Mouse (Mus musculus) embryo, embryonic 11 days (tissue): ENCODE measurements at regions not wholly inside any gene's neighbourhood (a gene's known extent, or its start where the extent isn't known, plus 50 kb on each side); places are given as distances from the start of the nearest gene placed in this dataset.
A peak's percentile ranks its signal among the peaks of the same experiment; 100 is the strongest.

Source experiments
- DNase-seq: peaks from one replicate; pipeline ENCODE4 v3.0.0-alpha.2; 2015

DNA sequence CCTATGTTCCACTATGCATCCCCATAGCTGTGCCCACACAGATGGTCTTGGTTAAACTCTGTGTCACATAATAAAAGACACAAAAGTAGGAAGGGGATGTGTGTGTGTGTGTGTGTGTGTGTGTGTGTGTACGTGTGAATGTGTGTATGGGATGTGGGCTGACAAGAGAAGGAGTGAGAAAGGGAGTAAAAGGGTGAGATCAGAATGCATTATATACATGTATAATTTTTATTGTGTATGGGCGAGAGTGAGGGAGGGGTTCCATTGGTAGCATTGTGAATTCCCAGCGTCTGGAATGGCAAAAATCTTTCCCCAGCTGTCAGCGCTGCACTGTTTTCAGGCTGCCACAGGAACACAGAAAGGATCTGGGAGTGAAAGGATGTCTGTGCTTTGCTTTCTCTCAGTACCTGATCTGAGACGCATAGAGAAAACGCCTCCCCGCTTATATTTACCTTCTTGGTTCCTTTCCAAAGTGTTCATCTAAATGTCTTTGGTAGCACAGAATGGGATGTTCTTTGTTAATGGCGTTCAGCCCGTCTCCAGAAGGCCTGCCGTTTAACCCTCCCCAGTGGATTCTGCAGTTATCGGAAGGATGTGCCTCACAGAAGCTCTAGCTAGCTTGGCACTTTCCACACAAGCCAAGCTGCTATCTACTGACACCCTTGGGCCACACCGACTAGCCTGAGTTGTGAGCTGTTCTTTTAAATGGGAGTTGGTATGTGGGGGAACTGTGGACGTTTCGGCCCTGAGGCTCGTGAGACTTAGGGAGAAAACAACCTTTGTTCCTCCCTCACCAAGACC, 785.8 kb downstream of the Tmem114 start:
- DNase-seq, result no peak

DNA sequence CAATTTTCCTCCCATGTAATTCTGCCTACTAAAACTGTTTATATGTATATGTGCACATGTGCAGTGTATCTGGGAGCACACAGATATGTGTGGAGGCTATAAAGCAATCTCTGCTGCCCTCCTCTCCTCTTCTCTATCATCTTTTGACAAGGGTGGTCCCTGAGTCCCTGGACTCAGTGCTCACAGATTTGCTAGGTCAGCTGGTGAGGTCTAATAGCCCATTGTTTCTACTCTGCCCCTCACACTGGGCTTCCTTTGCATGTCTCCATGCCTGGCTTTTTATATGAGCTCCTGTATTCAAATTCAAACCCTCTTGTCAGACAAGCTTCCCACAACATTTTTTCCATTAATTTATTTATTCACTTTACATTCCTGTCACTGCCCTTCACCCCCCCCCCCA, 786.9 kb downstream of the Tmem114 start:
- DNase-seq, result no peak

DNA sequence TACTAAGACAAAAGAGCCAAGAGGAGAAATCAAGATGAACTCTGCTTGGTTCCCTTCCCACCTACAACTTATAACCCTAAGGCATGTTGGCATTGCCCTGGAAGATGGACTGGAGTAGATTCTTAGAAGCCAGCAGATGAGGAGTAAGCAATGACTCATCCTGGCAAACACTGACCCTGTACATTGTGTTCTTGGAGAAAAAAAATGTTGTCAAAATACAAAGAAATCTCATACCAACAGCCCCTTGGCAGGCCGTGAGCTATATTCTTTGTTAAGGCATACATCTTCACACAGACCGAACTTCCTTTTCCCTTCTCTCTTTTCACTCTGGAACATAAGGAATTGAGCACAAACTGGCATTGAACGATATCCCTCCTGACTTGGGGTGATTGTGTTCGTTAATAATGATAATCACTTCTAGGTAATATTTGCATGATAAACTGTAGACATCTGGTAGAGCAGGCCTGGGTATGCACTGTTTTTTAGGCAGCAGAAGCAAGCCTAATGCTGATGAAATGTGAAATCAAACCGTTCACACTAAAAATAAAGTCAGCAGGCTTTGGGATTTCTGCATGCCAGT, 787.7 kb downstream of the Tmem114 start:
- no peak for DNase-seq

DNA sequence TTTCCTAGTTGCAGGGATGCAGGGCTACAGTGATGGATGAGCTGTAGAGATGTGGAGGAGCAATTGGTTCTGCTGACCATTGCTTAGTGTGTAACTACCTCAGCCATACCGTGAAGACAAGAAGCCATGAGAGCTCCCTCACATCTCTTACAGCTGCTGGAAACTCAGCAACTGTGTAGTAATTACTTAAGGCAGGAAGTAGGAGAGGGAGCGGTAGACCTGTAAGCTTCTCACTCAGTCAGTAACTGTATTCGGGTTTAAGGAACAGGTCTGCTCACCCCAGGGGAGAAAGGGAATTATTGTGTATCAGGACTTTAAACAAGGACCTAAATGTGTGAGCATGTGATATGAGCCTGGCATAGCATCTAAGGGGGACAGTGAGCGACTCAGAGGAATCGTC, 788.6 kb downstream of the Tmem114 start:
- DNase-seq, result no peak

DNA sequence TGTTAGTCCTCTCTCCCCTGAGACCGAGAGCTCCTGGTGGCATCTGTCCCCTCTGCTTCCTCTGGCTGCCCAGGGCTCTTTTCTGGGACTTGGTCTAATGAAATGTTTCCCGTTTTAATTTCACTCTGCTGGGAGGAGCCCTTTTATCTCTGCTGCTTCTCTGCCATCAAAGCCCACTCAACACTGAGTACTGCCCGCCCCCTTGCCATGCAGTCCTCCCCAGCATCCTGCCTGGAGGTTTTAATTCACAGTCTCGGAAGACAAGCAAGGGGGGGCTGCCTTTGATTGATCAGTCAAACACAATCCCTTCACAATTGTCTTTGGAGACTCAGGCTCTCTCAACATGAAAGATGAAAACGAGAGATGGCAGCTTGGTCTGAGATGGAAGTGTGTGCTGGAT, 792.5 kb downstream of the Tmem114 start:
- no peak for DNase-seq

DNA sequence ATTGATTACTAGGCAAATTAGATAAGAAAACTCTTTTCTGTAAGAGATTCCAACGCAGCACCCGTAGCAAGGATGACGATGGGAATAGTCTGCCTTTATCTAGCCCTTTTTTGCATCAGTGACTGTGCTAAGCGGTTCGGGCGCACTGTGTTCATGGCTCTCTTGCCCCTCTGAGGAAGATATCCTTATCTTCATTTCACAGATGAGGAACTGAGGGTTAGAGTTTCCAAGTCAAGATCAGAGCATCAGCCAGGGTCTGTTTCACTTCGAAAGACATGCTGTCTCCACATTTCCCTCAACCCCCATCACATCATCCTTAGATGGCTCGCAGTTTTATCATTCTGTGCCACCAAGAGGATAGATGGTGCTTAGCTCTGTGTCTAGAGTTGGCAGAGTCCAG, 796.6 kb downstream of the Tmem114 start:
- no peak for DNase-seq

DNA sequence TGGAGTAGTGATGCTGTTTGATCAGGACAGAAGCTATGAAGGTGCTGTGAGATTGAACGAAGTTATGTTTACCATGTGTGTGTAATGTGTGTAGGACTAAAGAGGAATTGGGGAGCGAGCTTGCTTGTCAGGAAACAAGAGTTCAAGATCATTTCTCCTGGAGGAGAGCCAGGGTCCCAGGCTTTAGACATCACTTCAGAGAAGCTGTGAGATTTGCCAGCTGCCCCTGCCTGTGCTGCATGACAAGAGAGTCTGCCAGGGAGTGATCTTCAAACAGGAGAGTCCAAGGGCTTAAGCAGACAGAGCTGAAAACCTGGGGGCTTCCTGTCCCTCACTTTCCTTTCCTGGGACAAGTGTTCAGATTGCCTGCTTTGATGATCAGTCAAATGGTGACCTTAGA, 818.3 kb downstream of the Tmem114 start:
- no peak for DNase-seq

DNA sequence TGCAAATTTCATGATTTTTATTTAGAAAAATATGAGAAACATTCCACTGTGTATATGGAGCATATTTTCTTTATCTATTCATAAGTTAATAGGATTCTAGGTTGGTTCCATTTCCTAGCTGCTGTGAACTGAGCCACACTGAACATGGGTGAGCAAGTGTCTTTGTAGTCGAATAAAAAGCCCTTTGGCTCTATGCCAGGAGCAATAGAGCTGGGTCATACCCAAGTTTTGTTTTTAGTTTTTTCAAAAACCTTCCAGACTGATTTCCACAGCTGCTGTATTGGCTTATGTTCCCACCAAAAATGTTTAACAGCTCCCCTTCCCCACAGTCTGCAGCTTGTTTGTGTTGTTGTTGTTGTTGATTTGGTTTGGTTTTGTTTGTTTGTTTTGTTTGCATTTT, 822.5 kb downstream of the Tmem114 start:
- DNase-seq, result peak; percentile 5

DNA sequence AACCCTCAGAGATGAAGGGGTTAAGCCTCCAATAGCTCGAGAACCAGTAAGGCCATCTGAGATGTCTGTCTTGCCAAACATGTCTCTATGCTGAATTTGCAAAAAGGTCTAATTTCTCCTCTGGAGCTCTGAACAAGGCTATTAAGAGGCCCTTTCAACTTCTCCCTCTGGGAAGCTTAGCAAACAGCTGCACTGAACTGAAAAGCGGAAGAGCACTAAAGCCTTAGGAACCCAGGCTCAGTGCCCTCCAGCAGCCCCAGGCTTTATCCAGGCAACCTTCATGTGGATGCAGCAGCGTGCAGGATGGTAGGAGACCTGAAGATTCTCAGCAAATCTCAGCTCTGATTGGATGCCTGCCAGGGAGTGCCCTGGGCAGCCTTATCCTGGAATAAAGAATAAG, 850.1 kb downstream of the Tmem114 start:
- DNase-seq, result no peak

DNA sequence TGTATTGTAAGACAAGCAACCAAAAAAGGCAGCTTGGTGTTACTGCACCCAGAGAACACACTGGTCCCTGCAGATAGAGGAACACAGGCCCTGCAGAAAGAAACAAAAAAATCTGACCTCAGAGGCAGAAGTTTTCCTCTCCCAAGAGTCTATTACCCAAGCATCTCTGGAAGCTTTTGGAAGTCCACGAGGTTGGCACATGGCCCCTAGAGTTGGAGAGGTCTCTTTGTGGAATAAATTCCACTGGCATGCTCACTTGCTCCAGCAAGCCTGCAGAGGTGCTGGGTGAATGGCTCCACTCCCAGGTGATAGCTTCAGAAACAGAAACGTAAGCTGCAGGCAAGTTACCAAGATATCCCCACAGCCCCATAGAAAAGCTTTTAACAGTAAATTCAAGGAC, 864.1 kb downstream of the Tmem114 start:
- DNase-seq, result no peak

DNA sequence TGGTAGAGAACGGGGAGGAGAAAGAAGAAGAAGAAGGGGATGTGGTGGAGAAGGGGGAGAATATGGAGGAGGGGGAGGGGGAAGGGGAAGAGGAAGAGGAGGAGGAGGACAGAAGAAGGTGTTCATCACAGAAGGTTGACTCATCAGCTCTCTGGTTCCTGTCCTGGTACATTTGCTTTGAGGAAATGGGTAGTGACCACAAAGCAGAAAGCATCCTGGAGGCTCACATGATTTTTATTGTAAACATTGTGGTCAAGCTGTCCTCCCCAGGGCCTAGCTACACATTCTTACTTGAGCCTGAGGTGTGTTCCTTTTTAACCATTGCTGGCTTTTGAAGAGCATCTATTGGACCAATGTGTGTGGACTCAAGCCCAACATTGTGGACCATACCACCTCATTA, 865.8 kb downstream of the Tmem114 start:
- DNase-seq, result no peak

DNA sequence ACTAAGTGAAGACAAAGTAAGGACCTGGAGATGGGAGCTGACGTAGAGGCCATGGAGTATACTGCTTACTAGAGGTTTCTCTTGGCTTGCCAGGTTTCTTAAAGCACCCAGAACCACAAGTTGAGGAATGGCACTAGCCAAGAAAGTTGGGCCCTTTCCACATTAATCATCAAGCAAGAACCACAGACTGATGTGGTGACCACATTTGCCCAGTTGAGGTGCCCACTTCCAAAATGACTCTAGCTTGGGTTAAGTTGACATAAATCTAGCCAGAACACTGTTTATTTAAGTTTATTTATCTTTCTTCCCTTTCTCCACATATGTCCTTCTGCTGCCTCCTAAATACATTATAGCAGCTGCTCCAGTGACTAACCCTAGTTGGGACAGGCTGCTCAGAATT, 866.3 kb downstream of the Tmem114 start:
- no peak for DNase-seq

DNA sequence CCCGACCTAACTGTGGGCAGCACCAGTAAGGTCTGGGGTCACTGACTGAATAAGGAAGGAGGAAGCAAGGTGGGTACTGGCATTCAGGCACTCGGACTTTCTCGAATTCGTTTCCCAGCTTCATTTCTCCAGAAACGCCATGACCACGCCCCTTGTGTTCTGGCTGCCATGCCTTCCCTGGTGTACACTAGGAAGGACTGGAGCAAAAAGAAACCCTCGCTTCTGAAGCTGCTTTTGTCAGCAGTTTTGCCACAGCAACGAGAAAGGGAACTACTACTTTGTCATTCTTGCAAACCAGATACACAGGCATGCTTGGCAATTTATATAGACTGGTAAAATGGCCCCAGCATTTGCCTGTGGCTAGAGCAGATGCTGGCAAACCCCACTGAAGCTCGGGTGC, 869.0 kb downstream of the Tmem114 start:
- DNase-seq, result no peak

DNA sequence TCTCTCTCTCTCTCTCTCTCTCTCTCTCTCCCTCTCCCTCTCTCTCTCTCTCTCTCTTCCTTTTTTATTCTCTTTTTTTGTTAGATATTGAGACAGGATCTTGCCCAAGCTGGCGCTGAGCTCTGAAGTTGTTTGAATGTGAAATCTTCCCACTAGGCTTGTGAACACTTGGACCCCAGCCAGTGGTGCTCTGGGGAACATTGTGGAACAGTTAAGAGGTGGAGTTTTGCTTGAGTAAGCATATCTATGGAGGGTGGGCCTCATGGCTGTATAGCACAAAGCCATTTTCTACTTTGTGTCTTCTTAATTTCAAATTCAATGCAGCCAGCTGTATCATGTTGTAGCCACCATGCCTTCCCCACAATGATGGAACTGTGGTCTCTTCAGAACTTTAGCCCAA, 875.4 kb downstream of the Tmem114 start:
- DNase-seq, result no peak

DNA sequence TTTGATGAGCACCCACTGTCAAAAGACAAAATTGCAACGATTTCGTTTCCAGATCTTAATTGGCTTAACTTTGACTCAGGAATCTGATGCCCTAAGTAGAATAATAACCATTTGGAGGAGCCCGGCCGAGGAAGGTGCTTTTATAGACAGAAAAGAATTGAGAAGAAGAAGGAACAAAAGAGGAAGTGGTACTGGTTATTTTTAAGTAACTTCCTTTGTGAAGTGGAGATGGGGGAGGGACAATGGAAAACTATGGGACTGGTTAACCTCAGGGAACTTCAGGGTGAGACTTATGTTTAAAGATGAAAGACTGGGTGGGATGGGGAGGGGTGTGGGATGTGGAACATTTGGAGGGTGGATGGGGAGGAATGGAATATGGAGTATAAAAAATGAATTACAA, 880.9 kb downstream of the Tmem114 start:
- DNase-seq, result no peak

DNA sequence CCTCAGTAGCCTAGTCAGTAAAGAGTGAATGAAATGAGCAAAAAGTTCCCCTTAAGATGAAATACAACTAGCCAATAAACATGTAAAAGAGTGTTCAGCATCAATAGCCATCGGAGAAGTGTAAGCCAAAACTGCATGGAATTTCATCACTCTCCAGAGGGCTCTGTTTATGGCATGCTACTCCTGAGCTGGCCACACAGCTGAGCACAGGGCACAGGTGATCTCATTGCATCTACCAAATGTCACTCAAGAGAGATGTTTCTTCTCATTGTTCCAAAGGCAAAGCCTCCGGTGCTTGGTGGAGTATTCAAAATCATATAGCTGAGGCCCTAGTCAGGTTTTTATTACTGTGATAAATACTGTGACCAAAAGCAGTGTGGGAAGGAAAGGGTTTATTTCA, 895.1 kb downstream of the Tmem114 start:
- DNase-seq, result no peak

DNA sequence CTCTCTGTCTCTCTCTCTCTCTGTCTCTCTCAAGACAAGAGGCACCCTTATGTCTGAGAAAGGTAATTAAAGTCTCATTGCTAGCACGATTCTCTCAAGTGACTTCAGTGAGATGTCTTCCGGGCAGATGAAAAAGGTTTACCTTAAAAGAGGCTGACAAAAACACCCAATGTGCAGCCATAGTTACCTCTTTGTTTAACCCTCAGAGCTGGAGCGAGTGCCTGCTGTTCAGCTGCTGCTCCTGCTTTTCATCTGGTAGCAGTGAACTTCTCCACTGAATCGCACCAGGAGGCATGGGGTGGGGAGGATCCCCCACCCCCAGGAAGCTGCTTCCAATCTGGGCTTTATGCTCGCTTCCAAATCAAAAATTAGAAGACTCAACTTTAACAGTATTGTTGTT, 896.0 kb downstream of the Tmem114 start:
- peak; percentile 7 for DNase-seq

DNA sequence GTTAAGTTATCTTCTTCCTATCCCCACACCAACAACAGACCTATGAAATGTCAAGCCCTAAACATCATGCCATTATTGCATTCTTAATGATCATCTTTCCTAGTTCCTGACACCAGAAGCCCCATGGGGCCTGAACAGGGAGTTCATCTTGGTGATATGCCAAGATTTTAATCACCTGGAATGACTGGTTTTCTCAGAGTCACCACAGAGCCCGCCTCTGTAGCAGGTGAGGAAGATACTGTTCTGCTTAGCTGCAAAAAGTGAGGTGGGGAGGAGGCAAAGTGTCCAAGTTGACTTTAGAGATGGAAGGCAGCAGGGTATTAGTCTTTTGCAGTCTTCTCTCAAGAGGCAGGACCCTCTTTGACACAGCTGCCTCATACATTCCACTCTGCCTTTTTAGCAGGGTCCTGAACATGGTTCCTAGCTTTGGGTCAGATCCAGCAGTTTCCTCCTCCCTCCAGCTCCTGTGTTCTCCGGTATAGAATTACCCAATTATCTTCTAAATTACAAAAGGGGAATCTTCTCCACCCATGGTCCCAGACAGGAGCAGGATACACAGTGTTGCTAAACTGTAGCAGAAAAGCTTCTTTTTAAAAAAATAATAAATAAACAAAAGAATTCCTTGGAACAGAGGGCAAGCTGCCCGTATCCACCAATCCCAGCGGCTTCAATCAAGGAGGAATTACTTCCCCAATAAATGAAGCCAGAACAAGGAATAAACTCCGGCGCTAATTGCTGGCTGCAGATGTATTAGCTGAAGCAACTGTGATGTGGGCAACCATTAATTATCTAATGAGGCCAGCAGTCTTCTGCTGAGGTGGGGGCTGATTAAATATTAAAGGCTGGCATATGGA, 896.8 kb downstream of the Tmem114 start:
- no peak for DNase-seq

DNA sequence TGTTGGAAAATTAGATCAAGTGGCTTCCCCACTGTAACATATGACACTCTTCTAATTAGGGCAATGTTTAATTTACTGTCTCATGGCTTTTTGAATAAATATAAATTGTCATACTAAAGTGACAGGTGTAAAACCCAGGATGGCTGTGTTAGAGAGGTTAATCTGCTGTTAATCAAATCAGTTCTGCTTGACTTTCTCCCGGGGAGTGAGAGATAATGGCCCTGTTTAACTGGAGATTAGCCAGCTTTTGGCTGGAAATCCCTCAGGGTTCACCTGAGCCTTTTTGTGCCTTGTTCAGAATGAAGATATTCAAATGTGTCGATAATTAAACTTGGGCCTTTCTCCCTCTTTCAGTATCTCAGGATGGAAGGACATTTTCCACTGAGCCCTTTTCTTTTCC, 906.2 kb downstream of the Tmem114 start:
- DNase-seq, result no peak
